Mouse (Mus musculus) layer of hippocampus, postnatal 10 days (tissue): ENCODE measurements around the gene Moxd1. TPM values are rescaled to one million over a fixed set of nuclear protein-coding genes. Genes with fewer than 3 reads are reported as not detected.

Experiments
- total RNA-seq, 2 experiments: library from RNA; stranded (reverse); gene quantifications; 2 replicates each; pipeline ENCODE4 v1.2.3; 2021

The Moxd1 gene
- total RNA-seq, 2 experiments from 2014 or later = 4.7 to 5.0 TPM

Other genes with a start within 250 kb of the Moxd1 start
- not detected for gene Taar6, start 237.9 kb upstream of the Moxd1 start, total RNA-seq
- gene Taar7a, start 230.0 kb upstream of the Moxd1 start, total RNA-seq = not detected
- gene Taar7b, start 223.6 kb upstream of the Moxd1 start, total RNA-seq = not detected
- gene Taar7d, start 196.3 kb upstream of the Moxd1 start, total RNA-seq = not detected
- gene Taar7e, start 185.9 kb upstream of the Moxd1 start, total RNA-seq = not detected
- gene Taar7f, start 174.0 kb upstream of the Moxd1 start, total RNA-seq = not detected
- gene Taar8a, start 147.0 kb upstream of the Moxd1 start, total RNA-seq = not detected
- gene Taar8b, start 131.2 kb upstream of the Moxd1 start, total RNA-seq = not detected
- gene Taar8c, start 121.6 kb upstream of the Moxd1 start, total RNA-seq = not detected
- gene Taar9, start 114.0 kb upstream of the Moxd1 start, total RNA-seq = not detected
- 100 to 1,000 TPM; 169 to 187 TPM for gene Stx7, start 74.2 kb upstream of the Moxd1 start, total RNA-seq